Mouse (Mus musculus) hematopoietic stem cell, adult 5-6 weeks (primary cell): ENCODE data around the gene Art2b. TPM values are rescaled to one million over a fixed set of nuclear protein-coding genes. Genes with fewer than 3 reads are reported as not detected.
"Not testable (repeated sequence)": the region's sequence is repeated elsewhere in the genome, so short reads cannot be mapped to it uniquely, and the experiment has no call there.

Experiments
- ATAC-seq, 2 experiments: fragments of 125-278 bp in 1 of 2; replicated peaks in 1 of 2; 2 replicates each; pipeline ENCODE4 v1.8.0; 2016 to 2017; ENCODE audit warnings: inconsistent platforms in 2 of 2, mild to moderate bottlenecking in 2 of 2, moderate number of reproducible peaks in 2 of 2, low read depth in 1 of 2, moderate TSS enrichment in 1 of 2; ENCODE audit not compliant: low FRiP score in 2 of 2, poor library complexity in 2 of 2, severe bottlenecking in 2 of 2, insufficient read depth in 1 of 2, low TSS enrichment in 1 of 2
- total RNA-seq: library from RNA; stranded (forward); fragments of 172-1452, 232-1000 nt; gene quantifications from 2 replicates; pipeline ENCODE4 v1.2.3, GENCODE M21; 2017

Art2b gene
- 0.55 and 2.6 TPM in 2 replicates for total RNA-seq

GRCm38 (mm10) chr7:101585408-101585807 is at the start of gene Art2b:
Gene Art2b (minus strand): TSS chr7:101585600.
- ATAC-seq, result no peak

GRCm38 (mm10) chr7:101634513-101634912 is 49.1 kb upstream of the Art2b start:
- ATAC-seq, result peak in 1 of 2 experiments; percentile 49; a peak in 1 of 4 replicates

GRCm38 (mm10) chr7:101633629-101634177 is 48.3 kb upstream of the Art2b start:
- no peak for ATAC-seq

- no peak for ATAC-seq
These were observed 43.1 kb upstream of the Art2b start for GRCm38 (mm10) chr7:101628481-101628880.

- not testable (repeated sequence) for ATAC-seq
These were observed 41.8 kb upstream of the Art2b start for GRCm38 (mm10) chr7:101627166-101627565.

- ATAC-seq, result no peak
These were observed 38.9 kb upstream of the Art2b start for GRCm38 (mm10) chr7:101624283-101624682.

- ATAC-seq, result not testable (repeated sequence)
These were observed 36.5 kb upstream of the Art2b start for GRCm38 (mm10) chr7:101621861-101622260.

- 0 out of 4 replicates have a peak, but pooled peaks of 1 of the 2 experiments have one; percentile 46 for ATAC-seq
These were observed 35.0 kb upstream of the Art2b start for GRCm38 (mm10) chr7:101620373-101620772.

GRCm38 (mm10) chr7:101618273-101618672 is 32.9 kb upstream of the Art2b start:
- ATAC-seq, result no peak

GRCm38 (mm10) chr7:101617438-101618165 is 32.2 kb upstream of the Art2b start:
- ATAC-seq, result no peak

- ATAC-seq, result no peak
These were observed 30.9 kb upstream of the Art2b start for GRCm38 (mm10) chr7:101616136-101616835.

- ATAC-seq, result no peak
These were observed 30.0 kb upstream of the Art2b start for GRCm38 (mm10) chr7:101615406-101615805.

- ATAC-seq, result not testable (repeated sequence)
These were observed 27.6 kb upstream of the Art2b start for GRCm38 (mm10) chr7:101612786-101613527.

GRCm38 (mm10) chr7:101607845-101608244 is 22.4 kb upstream of the Art2b start:
- ATAC-seq, result no peak

- no peak for ATAC-seq
These were observed 15.0 kb upstream of the Art2b start for GRCm38 (mm10) chr7:101600406-101600805.

- no peak for ATAC-seq
These were observed 13.1 kb upstream of the Art2b start for GRCm38 (mm10) chr7:101598482-101598881.

GRCm38 (mm10) chr7:101594969-101595368 is 9.6 kb upstream of the Art2b start:
- no peak for ATAC-seq

- peak; percentile 32 to 37; a peak in 1 of 4 replicates for ATAC-seq
These were observed 1.1 kb downstream of the Art2b start for GRCm38 (mm10) chr7:101584271-101584670.
